Mouse (Mus musculus): ENCODE results near the gene Angptl4. TPM values are rescaled to one million over a fixed set of nuclear protein-coding genes. Genes with fewer than 3 reads are reported as not detected.
"Not testable (repeated sequence)": the region's sequence is repeated elsewhere in the genome, so short reads cannot be mapped to it uniquely, and the experiment has no call there.

Gene Angptl4
- total RNA-seq, 4 experiments from 2014 or later = 37.2 to 78.4 (median 46.3) TPM

GRCm38 (mm10) chr17:33755418-33756107 lies 26.1 kb downstream of the Angptl4 start:
- DNase-seq = peak; percentile 74

- no peak for DNase-seq
These were observed 27.0 kb downstream of the Angptl4 start for GRCm38 (mm10) chr17:33754656-33755055.

GRCm38 (mm10) chr17:33752297-33752696 lies 29.3 kb downstream of the Angptl4 start:
- no peak for DNase-seq

GRCm38 (mm10) chr17:33751181-33751580 lies 30.4 kb downstream of the Angptl4 start:
- DNase-seq = no peak

GRCm38 (mm10) chr17:33749451-33749850 lies 32.2 kb downstream of the Angptl4 start:
- DNase-seq = no peak

- no peak for DNase-seq
These were observed 35.6 kb downstream of the Angptl4 start for GRCm38 (mm10) chr17:33746011-33746410.

- no peak for DNase-seq
These were observed 36.8 kb downstream of the Angptl4 start for GRCm38 (mm10) chr17:33744686-33745384.

- no peak for DNase-seq
These were observed 39.2 kb downstream of the Angptl4 start for GRCm38 (mm10) chr17:33742420-33742819.

GRCm38 (mm10) chr17:33733526-33733925 lies 48.1 kb downstream of the Angptl4 start:
- not testable (repeated sequence) for DNase-seq

- not testable (repeated sequence) for DNase-seq
These were observed 49.0 kb downstream of the Angptl4 start for GRCm38 (mm10) chr17:33732556-33733083.

GRCm38 (mm10) chr17:33729215-33729614 lies 52.4 kb downstream of the Angptl4 start:
- no peak for DNase-seq

- DNase-seq = no peak
These were observed 53.2 kb downstream of the Angptl4 start for GRCm38 (mm10) chr17:33728396-33728795.

Other genes starting within 250 kb of the Angptl4 start
- gene Myo1f, start 226.1 kb downstream of the Angptl4 start, total RNA-seq (2022) = 10 to 100 TPM in 1 of 4 experiments, 1 to 10 TPM in 3; 4.3 to 11.1 (median 6.1) TPM
- gene Zfp414, start 152.7 kb downstream of the Angptl4 start, total RNA-seq (2022) = 10 to 100 TPM; 35.0 to 68.4 (median 50.1) TPM
- gene Pram1, start 143.8 kb downstream of the Angptl4 start, total RNA-seq (2022) = 1 to 10 TPM in 2 of 4 experiments, under 1 TPM in 1, not detected in 1; 0.87 to 2.2 (median 2.1) TPM
- gene Hnrnpm, start 95.0 kb downstream of the Angptl4 start, total RNA-seq (2022) = 100 to 1,000 TPM; 130 to 158 (median 141) TPM
- 100 to 1,000 TPM in 3 of 4 experiments, 10 to 100 TPM in 1; 96.1 to 125 (median 112) TPM for gene March2, start 63.2 kb downstream of the Angptl4 start, total RNA-seq (2022)
- 100 to 1,000 TPM; 251 to 297 (median 270) TPM for gene Rab11b, start 21.3 kb downstream of the Angptl4 start, total RNA-seq (2022)
- 100 to 1,000 TPM in 3 of 4 experiments, 10 to 100 TPM in 1; 69.8 to 130 (median 111) TPM for gene Kank3, start 28.7 kb upstream of the Angptl4 start, total RNA-seq (2022)
- gene Rps28, start 42.7 kb upstream of the Angptl4 start, total RNA-seq (2022) = 1,000 to 10,000 TPM; 1,538 to 1,820 (median 1,607) TPM
- 100 to 1,000 TPM; 371 to 504 (median 430) TPM for gene Ndufa7, start 42.7 kb upstream of the Angptl4 start, total RNA-seq (2022)
- 10 to 100 TPM; 29.5 to 63.3 (median 37.6) TPM for gene Cd320, start 61.3 kb upstream of the Angptl4 start, total RNA-seq (2022)
- gene Gm7029, start 92.0 kb upstream of the Angptl4 start, total RNA-seq (2022) = not detected
- 1 to 10 TPM; 1.7 to 3.2 (median 2.6) TPM for gene Kifc1, start 108.8 kb upstream of the Angptl4 start, total RNA-seq (2022)
- not detected for gene Platr17, start 123.3 kb upstream of the Angptl4 start, total RNA-seq (2022)
- 10 to 100 TPM; 30.2 to 36.2 (median 33.8) TPM for gene Daxx, start 127.6 kb upstream of the Angptl4 start, total RNA-seq (2022)
- gene Tapbp, start 134.1 kb upstream of the Angptl4 start, total RNA-seq (2022) = 100 to 1,000 TPM; 195 to 259 (median 213) TPM
- 10 to 100 TPM; 35.3 to 39.7 (median 37.5) TPM for gene Zbtb22, start 134.1 kb upstream of the Angptl4 start, total RNA-seq (2022)
- gene Rgl2, start 147.7 kb upstream of the Angptl4 start, total RNA-seq (2022) = 10 to 100 TPM; 42.1 to 76.2 (median 60.1) TPM
- 100 to 1,000 TPM in 1 of 4 experiments, 10 to 100 TPM in 3; 74.1 to 119 (median 79.6) TPM for gene Pfdn6, start 158.5 kb upstream of the Angptl4 start, total RNA-seq (2022)
- gene Wdr46, start 158.8 kb upstream of the Angptl4 start, total RNA-seq (2022) = 10 to 100 TPM; 30.0 to 43.8 (median 35.1) TPM
- 1 to 10 TPM; 6.9 to 8.7 (median 7.6) TPM for gene B3galt4, start 169.7 kb upstream of the Angptl4 start, total RNA-seq (2022)
- 10 to 100 TPM; 58.6 to 83.5 (median 69.6) TPM for gene Vps52, start 174.0 kb upstream of the Angptl4 start, total RNA-seq (2022)
- gene Rps18, start 174.2 kb upstream of the Angptl4 start, total RNA-seq (2022) = 100 to 1,000 TPM; 668 to 711 (median 693) TPM
- gene H2-K1, start 218.5 kb upstream of the Angptl4 start, total RNA-seq (2022) = 100 to 1,000 TPM; 493 to 638 (median 583) TPM
- 10 to 100 TPM; 42.7 to 84.4 (median 60.7) TPM for gene Ring1, start 242.8 kb upstream of the Angptl4 start, total RNA-seq (2022)
- gene H2-Ke6, start 246.2 kb upstream of the Angptl4 start, total RNA-seq (2022) = 100 to 1,000 TPM; 249 to 289 (median 271) TPM
- gene Slc39a7, start 249.9 kb upstream of the Angptl4 start, total RNA-seq (2022) = 100 to 1,000 TPM; 176 to 248 (median 200) TPM
- gene Rxrb, start 250.0 kb upstream of the Angptl4 start, total RNA-seq (2022) = 10 to 100 TPM; 54.8 to 70.9 (median 62.7) TPM